Mouse (Mus musculus): ENCODE measurements around the gene Kdm2a. TPM values are rescaled to one million over a fixed set of nuclear protein-coding genes. Genes with fewer than 3 reads are reported as not detected.

The Kdm2a gene
- polyA plus RNA-seq, 1 experiment from 2014 or later: 69.6 TPM

GRCm38 (mm10) chr19:4309302-4309701, 88.8 kb downstream of the Kdm2a start:
- Histone ChIP-seq H3K4me1 (ENCODE audit: control insufficient read depth, insufficient read depth, low read length) (peaks cover 10% of the 10 kb centered on the region), H3K4me3 (ENCODE audit: low read length) (no peak overlapping the region), H3K27ac (ENCODE audit: low read depth, low read length) (no peak overlapping the region), H3K4me2 (replicated peaks; ENCODE audit: low read depth, low read length) (no peak overlapping the region), H3K9me3 (ENCODE audit: control insufficient read depth, low read length) (no peaks in the 10 kb centered on the region), H3K36me3 (ENCODE audit: control insufficient read depth, insufficient read depth, low read length) (no peaks in the 10 kb centered on the region), H3K9ac (ENCODE audit: low read depth, low read length) (no peak overlapping the region), H3K27me3 (ENCODE audit: control insufficient read depth, insufficient read depth, low read length) (no peaks in the 10 kb centered on the region)
- WGBS: 85% methylated on average over 4 of the region's 4 CpGs
- no peak for ATAC-seq (ENCODE audit: low FRiP score, low TSS enrichment)

GRCm38 (mm10) chr19:4306190-4306577, 91.9 kb downstream of the Kdm2a start, which contains the start of gene Grk2:
Grk2 (minus strand) TSS chr19:4306222.
- Histone ChIP-seq H3K9me3 (ENCODE audit: control insufficient read depth, low read length) (no peaks in the 10 kb centered on the region), H3K4me2 (replicated peaks; ENCODE audit: low read depth, low read length) (peak within 1 kb of the TSS; percentile 90), H3K27me3 (ENCODE audit: control insufficient read depth, insufficient read depth, low read length) (no peaks in the 10 kb centered on the region), H3K36me3 (ENCODE audit: control insufficient read depth, insufficient read depth, low read length) (no peaks in the 10 kb centered on the region), H3K4me3 (ENCODE audit: low read length) (peak within 1 kb of the TSS; percentile 98), H3K4me1 (ENCODE audit: control insufficient read depth, insufficient read depth, low read length) (peaks cover 40% of the 10 kb centered on the region), H3K27ac (ENCODE audit: low read depth, low read length) (peak within 1 kb of the TSS; percentile 78), H3K9ac (ENCODE audit: low read depth, low read length) (peak within 1 kb of the TSS; percentile 96)
- WGBS: under 1% methylated on average over 24 of the region's 46 CpGs
- peak; percentile 78 for ATAC-seq (ENCODE audit: low FRiP score, low TSS enrichment)

GRCm38 (mm10) chr19:4305491-4306189, 92.4 kb downstream of the Kdm2a start:
- Histone ChIP-seq H3K4me1 (ENCODE audit: control insufficient read depth, insufficient read depth, low read length) (peaks cover 45% of the 10 kb centered on the region), H3K9ac (ENCODE audit: low read depth, low read length) (peak overlapping the region; percentile 96)
- peak; percentile 60 for ATAC-seq (ENCODE audit: low FRiP score, low TSS enrichment)

GRCm38 (mm10) chr19:4304871-4305321, 93.2 kb downstream of the Kdm2a start:
- Histone ChIP-seq H3K9ac (ENCODE audit: low read depth, low read length) (peak overlapping the region; percentile 96; the same call in 1 of the 2 replicates), H3K27ac (ENCODE audit: low read depth, low read length) (no peak overlapping the region), H3K9me3 (ENCODE audit: control insufficient read depth, low read length) (no peaks in the 10 kb centered on the region), H3K27me3 (ENCODE audit: control insufficient read depth, insufficient read depth, low read length) (no peaks in the 10 kb centered on the region), H3K4me1 (ENCODE audit: control insufficient read depth, insufficient read depth, low read length) (peaks cover 53% of the 10 kb centered on the region), H3K4me3 (ENCODE audit: low read length) (peak overlapping the region; percentile 98), H3K4me2 (replicated peaks; ENCODE audit: low read depth, low read length) (peak overlapping the region; percentile 90), H3K36me3 (ENCODE audit: control insufficient read depth, insufficient read depth, low read length) (no peaks in the 10 kb centered on the region)
- peak; percentile 20; the same call in 1 of the 2 replicates for ATAC-seq (ENCODE audit: low FRiP score, low TSS enrichment)
- WGBS: 53% methylated on average over 4 of the region's 4 CpGs

More at GRCm38 (mm10) chr19:4305491-4306189, 92.4 kb downstream of the Kdm2a start:
- no peaks in the 10 kb centered on the region for H3K9me3 ChIP-seq (ENCODE audit: control insufficient read depth, low read length)
- no peaks in the 10 kb centered on the region for H3K36me3 ChIP-seq (ENCODE audit: control insufficient read depth, insufficient read depth, low read length)
- under 1% methylated on average over 50 of the region's 68 CpGs for WGBS
- H3K4me2 ChIP-seq (replicated peaks; ENCODE audit: low read depth, low read length): peak overlapping the region; percentile 90
- no peaks in the 10 kb centered on the region for H3K27me3 ChIP-seq (ENCODE audit: control insufficient read depth, insufficient read depth, low read length)
- peak overlapping the region; percentile 78 for H3K27ac ChIP-seq (ENCODE audit: low read depth, low read length)
- H3K4me3 ChIP-seq (ENCODE audit: low read length): peak overlapping the region; percentile 98

GRCm38 (mm10) chr19:4304251-4304821, 93.7 kb downstream of the Kdm2a start:
- H3K9me3 ChIP-seq (ENCODE audit: control insufficient read depth, low read length): no peaks in the 10 kb centered on the region
- H3K36me3 ChIP-seq (ENCODE audit: control insufficient read depth, insufficient read depth, low read length): no peaks in the 10 kb centered on the region
- no peak for ATAC-seq (ENCODE audit: low FRiP score, low TSS enrichment)
- H3K4me3 ChIP-seq (ENCODE audit: low read length): peak overlapping the region; percentile 98
- WGBS: 73% methylated on average over 5 of the region's 5 CpGs
- no peak overlapping the region; the same call in 1 of the 2 replicates for H3K9ac ChIP-seq (ENCODE audit: low read depth, low read length)
- H3K27me3 ChIP-seq (ENCODE audit: control insufficient read depth, insufficient read depth, low read length): no peaks in the 10 kb centered on the region
- H3K4me1 ChIP-seq (ENCODE audit: control insufficient read depth, insufficient read depth, low read length): peaks cover 54% of the 10 kb centered on the region
- peak overlapping the region; percentile 90 for H3K4me2 ChIP-seq (replicated peaks; ENCODE audit: low read depth, low read length)
- H3K27ac ChIP-seq (ENCODE audit: low read depth, low read length): no peak overlapping the region

- Histone ChIP-seq H3K27me3 (ENCODE audit: control insufficient read depth, insufficient read depth, low read length) (no peaks in the 10 kb centered on the region), H3K36me3 (ENCODE audit: control insufficient read depth, insufficient read depth, low read length) (no peaks in the 10 kb centered on the region), H3K9me3 (ENCODE audit: control insufficient read depth, low read length) (no peaks in the 10 kb centered on the region), H3K4me1 (ENCODE audit: control insufficient read depth, insufficient read depth, low read length) (peaks cover 54% of the 10 kb centered on the region), H3K4me3 (ENCODE audit: low read length) (no peak overlapping the region), H3K27ac (ENCODE audit: low read depth, low read length) (no peak overlapping the region), H3K4me2 (replicated peaks; ENCODE audit: low read depth, low read length) (no peak overlapping the region), H3K9ac (ENCODE audit: low read depth, low read length) (no peak overlapping the region)
- no peak for ATAC-seq (ENCODE audit: low FRiP score, low TSS enrichment)
- 98% methylated on average over 5 of the region's 5 CpGs for WGBS
Measured at GRCm38 (mm10) chr19:4303640-4303995, 94.5 kb downstream of the Kdm2a start.

GRCm38 (mm10) chr19:4302936-4303639, 95.0 kb downstream of the Kdm2a start:
- peak overlapping the region; percentile 38 for H3K4me2 ChIP-seq (replicated peaks; ENCODE audit: low read depth, low read length)
- peak overlapping the region; percentile 35; the same call in 1 of the 2 replicates for H3K9ac ChIP-seq (ENCODE audit: low read depth, low read length)
- no peaks in the 10 kb centered on the region for H3K36me3 ChIP-seq (ENCODE audit: control insufficient read depth, insufficient read depth, low read length)
- H3K9me3 ChIP-seq (ENCODE audit: control insufficient read depth, low read length): no peaks in the 10 kb centered on the region
- peaks cover 54% of the 10 kb centered on the region for H3K4me1 ChIP-seq (ENCODE audit: control insufficient read depth, insufficient read depth, low read length)
- H3K4me3 ChIP-seq (ENCODE audit: low read length): no peak overlapping the region
- no peak for ATAC-seq (ENCODE audit: low FRiP score, low TSS enrichment)
- H3K27me3 ChIP-seq (ENCODE audit: control insufficient read depth, insufficient read depth, low read length): no peaks in the 10 kb centered on the region
- WGBS: 64% methylated on average over 7 of the region's 7 CpGs
- peak overlapping the region; percentile 84; the same call in 1 of the 2 replicates for H3K27ac ChIP-seq (ENCODE audit: low read depth, low read length)

- Histone ChIP-seq H3K4me3 (ENCODE audit: low read length) (peak overlapping the region; percentile 12), H3K4me2 (replicated peaks; ENCODE audit: low read depth, low read length) (peak overlapping the region; percentile 38), H3K27me3 (ENCODE audit: control insufficient read depth, insufficient read depth, low read length) (no peaks in the 10 kb centered on the region), H3K36me3 (ENCODE audit: control insufficient read depth, insufficient read depth, low read length) (no peaks in the 10 kb centered on the region), H3K27ac (ENCODE audit: low read depth, low read length) (peak overlapping the region; percentile 84), H3K4me1 (ENCODE audit: control insufficient read depth, insufficient read depth, low read length) (peaks cover 54% of the 10 kb centered on the region), H3K9ac (ENCODE audit: low read depth, low read length) (peak overlapping the region; percentile 35; the same call in 1 of the 2 replicates), H3K9me3 (ENCODE audit: control insufficient read depth, low read length) (no peaks in the 10 kb centered on the region)
- WGBS: 26% methylated on average over 21 of the region's 21 CpGs
- peak; percentile 5; the same call in 1 of the 2 replicates for ATAC-seq (ENCODE audit: low FRiP score, low TSS enrichment)
Measured at GRCm38 (mm10) chr19:4301735-4302651, 96.1 kb downstream of the Kdm2a start.
